ENCODE assay signal across 1 mouse cellular context in the genomic region with DNA sequence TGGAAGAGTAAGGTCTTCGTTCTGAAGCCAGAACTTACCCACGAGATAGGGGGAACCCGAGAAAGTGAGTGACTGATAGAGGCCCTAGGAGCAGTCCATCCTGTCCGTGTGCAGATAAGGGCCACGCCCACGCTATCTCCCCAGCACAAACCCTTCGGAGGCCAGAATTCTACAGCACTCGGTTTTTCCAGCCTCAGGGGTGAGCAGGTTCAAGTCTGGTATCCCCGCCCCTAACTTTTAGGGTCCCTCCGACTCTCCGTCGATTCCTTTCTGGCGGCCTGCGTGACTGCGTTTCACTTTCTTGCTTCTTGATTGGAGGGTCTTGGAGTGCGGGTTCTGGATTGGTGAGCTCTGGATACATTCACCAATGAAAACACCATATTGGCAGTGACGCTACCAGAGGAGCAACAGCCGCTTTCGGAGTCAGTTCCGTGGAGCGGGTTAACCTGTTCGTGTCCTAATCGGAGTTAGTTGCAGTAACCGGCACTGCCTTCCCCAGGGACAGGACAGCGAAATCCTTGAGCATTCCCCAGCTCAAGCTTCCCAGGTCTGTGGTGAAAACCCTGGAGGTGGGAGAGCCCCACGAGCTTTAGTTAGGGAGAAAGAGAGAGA.
TF ChIP-seq lines count a peak whose summit lies in the region.

A gene (minus strand): TSS at position 271 of the 612 bp plus-strand sequence.

TF ChIP-seq in CH12.LX, 34 proteins besides CTCF, POLR2A, EP300 and RAD21 (continued from another document):
- TF ChIP-seq BHLHE40 (IDR thresholded peaks at IDR 0.05; ENCODE audit: low read depth, low read length) (0 out of 2 replicates have a peak, but pooled peaks have one; percentile 8), RCOR1 (conservative IDR thresholded peaks at IDR 0.05; ENCODE audit: low read depth, low read length) (no peak), ETS1 (conservative IDR thresholded peaks at IDR 0.05; ENCODE audit: low read depth, low read length) (no peak; the same call in 1 of the 2 replicates), CHD1 (IDR thresholded peaks at IDR 0.05; ENCODE audit: low read depth, low read length) (no peak), MYC (IDR thresholded peaks at IDR 0.05; ENCODE audit: low read depth, low read length) (no peak), IRF4 (IDR thresholded peaks at IDR 0.05; ENCODE audit: low read depth, low read length) (0 out of 2 replicates have a peak, but pooled peaks have one; percentile 5), NELFE (IDR thresholded peaks at IDR 0.05; ENCODE audit: low read depth, low read length) (no peak; the same call in 1 of the 2 replicates), PAX5 (IDR thresholded peaks at IDR 0.05; ENCODE audit: low read length) (no peak), TCF12 (IDR thresholded peaks at IDR 0.05; ENCODE audit: low read depth, low read length) (peak; percentile 37; the same call in 1 of the 2 replicates), POLR2AphosphoS2 (IDR thresholded peaks at IDR 0.05; ENCODE audit: low read depth, low read length) (no peak), E2F4 (IDR thresholded peaks at IDR 0.05; ENCODE audit: insufficient replicate concordance, low read depth, low read length) (no peak), UBTF (IDR thresholded peaks at IDR 0.05; ENCODE audit: low read depth, low read length) (no peak), HCFC1 (IDR thresholded peaks at IDR 0.05; ENCODE audit: low read depth, low read length) (peak; percentile 82), SMC3 (IDR thresholded peaks at IDR 0.05; ENCODE audit: low read depth, low read length) (no peak), TBP (conservative IDR thresholded peaks at IDR 0.05; ENCODE audit: low read depth, low read length) (0 out of 2 replicates have a peak, but pooled peaks have one; percentile 43), SIN3A (IDR thresholded peaks at IDR 0.05; ENCODE audit: low read length) (peak; percentile 78), KAT2A (IDR thresholded peaks at IDR 0.05; ENCODE audit: insufficient replicate concordance, low read length) (0 out of 2 replicates have a peak, but pooled peaks have one; percentile 49), ZC3H11A (IDR thresholded peaks at IDR 0.05; ENCODE audit: low read depth, low read length) (no peak), USF1 (IDR thresholded peaks at IDR 0.05; ENCODE audit: low read depth, low read length) (no peak), CHD2 (IDR thresholded peaks at IDR 0.05; ENCODE audit: low read length) (peak; percentile 80; the same call in 1 of the 2 replicates), USF2 (conservative IDR thresholded peaks at IDR 0.05; ENCODE audit: low read depth, low read length) (no peak), ZNF384 (IDR thresholded peaks at IDR 0.05; ENCODE audit: low read depth, low read length) (no peak), NRF1 (IDR thresholded peaks at IDR 0.05; ENCODE audit: low read depth, low read length) (no peak), JUN (IDR thresholded peaks at IDR 0.05; ENCODE audit: insufficient read depth, low read depth, low read length) (no peak), MXI1 (IDR thresholded peaks at IDR 0.05; ENCODE audit: low read depth, low read length) (no peak), ZMIZ1 (IDR thresholded peaks at IDR 0.05; ENCODE audit: low read depth, low read length) (no peak), MAX (IDR thresholded peaks at IDR 0.05; ENCODE audit: low read length) (peak; percentile 49; the same call in 1 of the 2 replicates), ELF1 (IDR thresholded peaks at IDR 0.05; ENCODE audit: low read depth, low read length) (peak; percentile 80)
